Mouse (Mus musculus): ENCODE data around the gene Litaf.
A peak's percentile ranks its signal among the peaks of the same experiment; 100 is the strongest.

GRCm38 (mm10) chr16:11010270-11010669, 55.7 kb downstream of the Litaf start:
- TF ChIP-seq ZKSCAN1 (IDR thresholded peaks at IDR 0.05; ENCODE audit: low read depth, low read length), result peak; percentile 80
- no peak for TF ChIP-seq RAD21 (IDR thresholded peaks at IDR 0.05; ENCODE audit: low read depth, low read length)
- TF ChIP-seq MYC (IDR thresholded peaks at IDR 0.05; ENCODE audit: low read depth, low read length), result no peak
- TF ChIP-seq CTCF (IDR thresholded peaks at IDR 0.05 in 2 of 3, conservative IDR thresholded peaks at IDR 0.05 in 1 of 3; ENCODE audit: control insufficient read depth in 1 of 3, insufficient read depth in 1 of 3, low read depth in 2 of 3, low read length in 3 of 3, poor library complexity in 1 of 3, severe bottlenecking in 1 of 3), result no peak
- no peak for TF ChIP-seq POLR2A (IDR thresholded peaks at IDR 0.05; ENCODE audit: control insufficient read depth in 1 of 2, insufficient read depth in 1 of 2, low read depth in 1 of 2, low read length in 2 of 2, poor library complexity in 1 of 2)
- TF ChIP-seq ELF1 (IDR thresholded peaks at IDR 0.05; ENCODE audit: low read depth, low read length), result no peak
- TF ChIP-seq NRF1 (IDR thresholded peaks at IDR 0.05; ENCODE audit: insufficient read depth, low read depth, low read length, poor library complexity, severe bottlenecking), result no peak

All from MEL (cell line).